ENCODE assay signal across 8 mouse cellular contexts in the genomic region with DNA sequence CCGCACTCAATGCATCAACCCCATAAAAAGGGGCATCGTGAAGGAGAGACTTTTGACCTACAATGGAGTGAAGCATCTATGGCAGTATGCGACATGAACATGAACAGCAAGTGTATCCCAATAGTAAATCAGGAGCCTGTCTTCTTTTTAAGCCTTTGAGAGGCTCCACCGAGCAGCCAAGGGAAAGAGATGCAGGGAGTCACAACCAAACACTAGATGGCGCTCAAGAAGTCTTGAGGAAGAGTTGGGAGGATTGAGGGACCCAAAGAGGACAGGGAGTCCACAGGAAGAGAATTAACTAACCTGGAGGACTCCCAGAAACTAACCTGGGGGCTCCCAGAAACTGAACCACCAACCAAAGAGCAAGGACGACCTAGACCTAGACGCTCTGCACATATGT. TPM values are rescaled to one million over a fixed set of nuclear protein-coding genes. Genes with fewer than 3 reads are reported as not detected.
DNase-seq lines count a peak whose midpoint lies in the region; ATAC-seq and TF ChIP-seq lines count a peak whose summit lies in the region.

No protein-coding gene starts in this region.

- no peak for TF ChIP-seq POLR2A in thymus, adult 2 months (IDR thresholded peaks at IDR 0.05; ENCODE audit: control insufficient read depth, extremely low read depth, insufficient read depth, low read length, poor library complexity)

- ATAC-seq in hematopoietic stem cell, adult 5-6 weeks (replicated peaks in 1 of 2; ENCODE audit: insufficient read depth in 1 of 2, low FRiP score in 2 of 2, low TSS enrichment in 1 of 2, low read depth in 1 of 2, poor library complexity in 2 of 2, severe bottlenecking in 2 of 2) = peak; percentile 46 to 51; a peak in 2 of 4 replicates

- H3K27ac ChIP-seq in gastrocnemius, adult 2 months = no peak overlapping the region
- no peak overlapping the region for H3K27ac ChIP-seq in thymus, adult 2 months (ENCODE audit: control insufficient read depth, insufficient read depth, low read length)

- DNase-seq in gastrocnemius, adult 2 months = no peak
- no peak for DNase-seq in gastrocnemius, adult 8-10 months (ENCODE audit: low spot score in 2 of 2)
- DNase-seq in thymus, adult 2 months = peak; percentile 63
- DNase-seq in thymus, adult 18-20 months = no peak
- DNase-seq in thymus, postnatal 0 days (ENCODE audit: low spot score) = peak; percentile 77
- DNase-seq in frontal cortex, postnatal 10 days (ENCODE audit: low spot score in 2 of 2) = no peak
- DNase-seq in right cerebral cortex, postnatal 25 days = no peak

- H3K36me3 ChIP-seq in thymus, adult 2 months (ENCODE audit: control insufficient read depth, insufficient read depth, low read length) = no peaks in the 10 kb centered on the region

- intact Hi-C loops in gastrocnemius, adult 2 months (cut with DNase I) = no loop called here

- H3K4me1 ChIP-seq in thymus, adult 2 months (replicated peaks; ENCODE audit: control insufficient read depth, insufficient read depth, low read length) = no peaks in the 10 kb centered on the region

- TF ChIP-seq CTCF in gastrocnemius, adult 2 months (IDR thresholded peaks at IDR 0.05) = peak; percentile 65
- no peak for TF ChIP-seq CTCF in thymus, adult 2 months (IDR thresholded peaks at IDR 0.05; ENCODE audit: borderline replicate concordance, control insufficient read depth, extremely low read depth, insufficient read depth, low read length, poor library complexity)

- 45% methylated on average over 7 of the region's 7 CpGs for WGBS in thymus, adult 2 months

- no peak overlapping the region for H3K4me3 ChIP-seq in gastrocnemius, adult 2 months
- no peak overlapping the region for H3K4me3 ChIP-seq in thymus, adult 2 months (ENCODE audit: control insufficient read depth, insufficient read depth, low read length)

- H3K27me3 ChIP-seq in thymus, adult 2 months (ENCODE audit: control insufficient read depth, insufficient read depth, low read length) = no peaks in the 10 kb centered on the region

RNA-seq across cellular contexts. Expression of a gene that starts 20.7 kb away (rescaled TPM):
- total RNA-seq in gastrocnemius, adult 2 months (2021) = 100 to 1,000 TPM; 383 to 424 TPM
- 100 to 1,000 TPM; 411 to 495 (median 459) TPM for total RNA-seq in gastrocnemius, adult 8-10 months (2022)
- polyA plus RNA-seq in thymus, adult 2 months (2012; rRNA removed) = 3,906 and 3,990 TPM in 2 replicates
- total RNA-seq in hematopoietic stem cell, adult 5-6 weeks (2017) = 1,452 and 1,675 TPM in 2 replicates
- polyA plus RNA-seq in thymus, postnatal 0 days (2015; fragmentation: Nextera tagmentation; extraction: Ambion mirVana) = 988 and 1,015 TPM in 2 replicates

RNA-seq across cellular contexts. Expression of a gene that starts 37.7 kb away (rescaled TPM):
- total RNA-seq in gastrocnemius, adult 2 months (2021) = 10 to 100 TPM; 19.9 to 23.6 TPM
- total RNA-seq in gastrocnemius, adult 8-10 months (2022) = 10 to 100 TPM; 13.7 to 25.0 (median 20.8) TPM
- 41.7 and 41.9 TPM in 2 replicates for polyA plus RNA-seq in thymus, adult 2 months (2012; rRNA removed)
- 54.7 and 74.2 TPM in 2 replicates for total RNA-seq in hematopoietic stem cell, adult 5-6 weeks (2017)
- 3.5 and 5.5 TPM in 2 replicates for polyA plus RNA-seq in thymus, postnatal 0 days (2015; fragmentation: Nextera tagmentation; extraction: Ambion mirVana)

RNA-seq across cellular contexts. Expression of a gene that starts 46.5 kb away (rescaled TPM):
- 10 to 100 TPM; 25.9 to 51.8 TPM for total RNA-seq in gastrocnemius, adult 2 months (2021)
- total RNA-seq in gastrocnemius, adult 8-10 months (2022) = 10 to 100 TPM; 25.5 to 30.8 (median 29.7) TPM
- 11.6 and 13.0 TPM in 2 replicates for polyA plus RNA-seq in thymus, adult 2 months (2012; rRNA removed)
- 0.19 and 4.3 TPM in 2 replicates for total RNA-seq in hematopoietic stem cell, adult 5-6 weeks (2017)
- 1.1 and 2.1 TPM in 2 replicates for polyA plus RNA-seq in thymus, postnatal 0 days (2015; fragmentation: Nextera tagmentation; extraction: Ambion mirVana)

RNA-seq across cellular contexts. Expression of a gene that starts 47.0 kb away (rescaled TPM):
- 1 to 10 TPM; 1.5 to 2.2 TPM for total RNA-seq in gastrocnemius, adult 2 months (2021)
- total RNA-seq in gastrocnemius, adult 8-10 months (2022) = 1 to 10 TPM; 1.4 to 3.1 (median 1.8) TPM
- polyA plus RNA-seq in thymus, adult 2 months (2012; rRNA removed) = 8.1 and 20.2 TPM in 2 replicates
- total RNA-seq in hematopoietic stem cell, adult 5-6 weeks (2017) = 19.9 and 23.2 TPM in 2 replicates
- 7.6 and 8.8 TPM in 2 replicates for polyA plus RNA-seq in thymus, postnatal 0 days (2015; fragmentation: Nextera tagmentation; extraction: Ambion mirVana)

Comparison
In these comparisons a context has a peak if more than half of its experiments do, and no peak if none do; other contexts are left out.
1. DNase-seq: peak in thymus, adult 2 months (single experiment) and thymus, postnatal 0 days (single experiment); none in gastrocnemius, adult 2 months (single experiment), gastrocnemius, adult 8-10 months (0 of 2), thymus, adult 18-20 months (0 of 2), frontal cortex, postnatal 10 days (0 of 2) and right cerebral cortex, postnatal 25 days (single experiment).